Mouse (Mus musculus) testis, adult 2 months (tissue): ENCODE measurements around the gene Bbs1. TPM values are rescaled to one million over a fixed set of nuclear protein-coding genes. Genes with fewer than 3 reads are reported as not detected.

Experiments used
- H3K27ac ChIP-seq: fragments of 200-500 bp; 2 replicates; pipeline ENCODE4 v1.5.1; 2012; ENCODE audit warnings: low read depth, low read length; ENCODE audit not compliant: control insufficient read depth, insufficient read depth
- H3K27me3 ChIP-seq: fragments of 200-500 bp; 2 replicates; pipeline ENCODE4 v1.6.1; 2012; ENCODE audit warnings: mild to moderate bottlenecking, low read length, moderate library complexity; ENCODE audit not compliant: control insufficient read depth, insufficient read depth
- H3K36me3 ChIP-seq: fragments of 200-500 bp; 2 replicates; pipeline ENCODE4 v1.6.1; 2012; ENCODE audit warnings: mild to moderate bottlenecking, low read length; ENCODE audit not compliant: control insufficient read depth, insufficient read depth
- H3K4me1 ChIP-seq: fragments of 200-500 bp; 2 replicates; pipeline ENCODE4 v1.6.1; 2012; ENCODE audit warnings: low read length; ENCODE audit not compliant: control insufficient read depth, insufficient read depth
- H3K4me3 ChIP-seq: fragments of 200-500 bp; 2 replicates; pipeline ENCODE4 v1.5.1; 2012; ENCODE audit warnings: low read depth, mild to moderate bottlenecking, low read length, moderate library complexity, mixed read lengths; ENCODE audit not compliant: control insufficient read depth
- CTCF ChIP-seq: fragments of 200-500 bp; IDR thresholded peaks from 2 replicates; pipeline ENCODE4 v1.5.1; 2012; ENCODE audit warnings: low read depth, mild to moderate bottlenecking, inconsistent platforms, low read length, moderate library complexity; ENCODE audit not compliant: control insufficient read depth, insufficient read depth, insufficient replicate concordance
- POLR2A ChIP-seq: fragments of 200-500 bp; IDR thresholded peaks from 2 replicates; pipeline ENCODE4 v1.6.1; 2012; ENCODE audit warnings: low read depth, mild to moderate bottlenecking, inconsistent platforms, low read length, moderate library complexity; ENCODE audit not compliant: control insufficient read depth
- polyA plus RNA-seq: library from polyadenylated mRNA; depleted of rRNA; stranded (reverse); fragments of >200 nt; gene quantifications from 2 replicates; pipeline ENCODE4 v1.2.3, GENCODE M21; 2012; rRNA removed

Bbs1 gene
- polyA plus RNA-seq, 1 experiment: 15.5 TPM

DNA sequence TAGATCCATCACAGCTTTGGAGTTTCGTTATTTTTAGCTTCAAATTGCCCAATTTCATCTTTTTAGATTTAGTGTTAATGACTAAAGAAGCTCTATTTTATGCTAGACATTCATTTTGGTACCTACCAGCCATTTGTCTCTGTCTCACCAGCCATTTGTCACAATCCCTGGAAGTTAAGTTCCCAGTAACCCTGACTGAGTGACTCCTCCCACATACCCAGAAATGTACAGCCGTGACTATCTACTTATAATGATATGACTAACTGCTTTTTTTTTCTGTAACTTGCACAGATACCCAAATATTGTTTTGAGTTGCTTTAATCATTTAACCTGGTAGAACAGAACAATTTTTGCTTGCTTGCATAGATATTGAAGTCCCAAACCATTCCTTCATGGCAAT is 60.6 kb downstream of the Bbs1 start:
- TF ChIP-seq POLR2A: no peak
- no peak for TF ChIP-seq CTCF
- Histone ChIP-seq H3K4me3 (no peak overlapping the region), H3K27me3 (no peaks in the 10 kb centered on the region), H3K27ac (no peak overlapping the region), H3K4me1 (no peaks in the 10 kb centered on the region), H3K36me3 (no peaks in the 10 kb centered on the region; the same call in 1 of the 2 replicates)

DNA sequence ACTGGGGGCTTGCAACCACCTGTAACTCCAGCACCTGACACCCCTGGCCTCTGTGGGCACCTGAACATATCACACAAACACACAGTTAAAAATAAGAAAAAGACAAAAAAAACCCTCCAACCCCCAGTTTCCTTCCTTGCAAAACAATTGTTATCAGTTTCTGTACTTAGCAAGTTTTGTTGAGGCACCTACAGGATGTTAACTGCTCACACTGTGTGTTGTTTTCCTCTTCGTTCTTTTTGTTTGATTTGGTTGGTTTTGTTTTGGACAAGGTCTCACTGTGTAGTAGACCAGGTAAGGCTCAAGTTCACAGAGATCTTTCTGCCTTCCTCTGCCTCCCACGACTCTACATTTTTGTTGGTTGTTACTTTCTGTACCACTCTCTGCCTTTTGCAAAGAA is 63.8 kb downstream of the Bbs1 start:
- peak overlapping the region; percentile 28; the same call in 1 of the 2 replicates for H3K4me3 ChIP-seq
- no peaks in the 10 kb centered on the region for H3K27me3 ChIP-seq
- no peak overlapping the region for H3K27ac ChIP-seq
- no peak for TF ChIP-seq POLR2A
- TF ChIP-seq CTCF: no peak
- peaks cover 19% of the 10 kb centered on the region for H3K4me1 ChIP-seq
- H3K36me3 ChIP-seq: no peaks in the 10 kb centered on the region; the same call in none of the 2 replicates

DNA sequence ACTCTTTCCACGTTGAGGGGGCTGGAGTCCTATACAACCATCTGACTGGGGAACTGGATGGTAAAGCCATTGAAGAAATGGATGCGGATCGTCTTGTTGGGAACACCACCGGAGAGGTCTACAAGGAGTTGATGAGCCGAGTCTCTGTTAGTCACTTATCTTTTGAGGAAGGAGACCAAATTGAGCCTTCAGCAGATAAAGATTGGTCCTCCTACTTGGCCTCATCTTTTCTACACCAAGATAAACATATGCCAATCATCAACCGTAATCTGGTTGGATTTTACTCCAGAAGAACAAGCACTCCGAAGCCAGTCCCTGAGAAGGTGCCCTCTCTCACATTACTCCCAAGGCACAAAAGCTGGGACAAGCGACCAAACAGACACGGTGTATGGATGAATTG is 65.6 kb downstream of the Bbs1 start:
- no peaks in the 10 kb centered on the region for H3K27me3 ChIP-seq
- H3K4me3 ChIP-seq: peak overlapping the region; percentile 83
- peaks cover 21% of the 10 kb centered on the region for H3K4me1 ChIP-seq
- no peak overlapping the region for H3K27ac ChIP-seq
- H3K36me3 ChIP-seq: no peaks in the 10 kb centered on the region; the same call in none of the 2 replicates
- TF ChIP-seq POLR2A: no peak
- no peak for TF ChIP-seq CTCF

DNA sequence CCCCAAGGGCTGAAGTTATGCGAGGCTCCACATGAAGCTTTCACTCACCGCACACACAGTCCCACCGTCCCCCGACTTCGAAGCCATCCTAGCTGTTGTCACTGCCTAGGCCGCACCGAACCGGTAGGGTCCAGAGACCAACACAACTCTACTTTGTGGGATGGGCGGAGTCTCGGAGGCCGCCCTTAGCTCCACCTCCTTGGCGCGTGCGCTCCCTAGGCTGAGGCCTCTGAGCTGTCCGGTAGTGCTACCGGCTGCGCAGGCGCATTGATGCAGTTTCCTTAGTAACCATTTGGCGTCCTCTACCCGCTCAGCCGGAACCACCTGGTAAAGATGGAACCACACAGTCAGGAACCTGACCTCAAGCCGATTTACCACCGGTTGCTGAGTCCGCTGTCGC is 67.3 kb downstream of the Bbs1 start, which contains the start of the genes Ccs and Ccdc87:
TSS of gene Ccs (minus strand) at position 184 of the 400 bp plus-strand sequence.
TSS of gene Ccdc87 (plus strand) at position 218 of the 400 bp plus-strand sequence.
- TF ChIP-seq CTCF: peak; percentile 3; the same call in 1 of the 2 replicates
- peak; percentile 85 for TF ChIP-seq POLR2A
- H3K36me3 ChIP-seq: no peaks in the 10 kb centered on the region; the same call in none of the 2 replicates
- peak within 1 kb of the TSS; percentile 83 for H3K27ac ChIP-seq
- H3K27me3 ChIP-seq: no peaks in the 10 kb centered on the region
- peak within 1 kb of the TSS; percentile 83 for H3K4me3 ChIP-seq
- peaks cover 21% of the 10 kb centered on the region for H3K4me1 ChIP-seq

DNA sequence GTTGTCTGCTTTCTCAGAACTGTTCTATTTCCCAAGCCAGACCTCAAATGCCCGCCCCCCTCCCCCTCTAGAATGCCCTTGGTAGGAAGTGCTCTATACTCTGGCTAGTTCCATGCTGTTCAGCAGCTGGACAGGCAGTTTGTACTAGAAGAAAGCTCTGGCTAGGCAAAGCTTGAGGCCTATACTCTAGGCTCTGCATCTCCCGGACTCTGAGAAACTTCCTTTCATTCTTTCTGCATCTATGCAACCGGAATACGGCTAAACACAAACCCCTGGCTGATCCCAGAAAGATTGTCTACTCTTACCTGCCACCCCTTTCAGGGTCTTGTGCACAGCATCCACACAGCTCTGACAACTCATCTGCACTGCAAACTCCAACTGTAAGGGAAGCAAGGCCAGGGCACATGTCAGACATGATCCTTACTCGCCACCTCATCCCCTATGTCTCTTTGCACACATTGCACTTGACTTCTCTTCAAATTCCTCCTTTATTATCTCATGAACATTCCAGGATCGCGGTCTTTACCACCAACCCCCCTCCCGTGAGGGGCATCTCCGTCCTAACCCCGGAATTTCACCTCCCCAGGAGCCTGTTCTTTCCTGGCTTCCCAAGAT is 67.8 kb downstream of the Bbs1 start:
- Histone ChIP-seq H3K4me3 (peak overlapping the region; percentile 83), H3K36me3 (no peaks in the 10 kb centered on the region; the same call in none of the 2 replicates), H3K27me3 (no peaks in the 10 kb centered on the region), H3K4me1 (peaks cover 21% of the 10 kb centered on the region), H3K27ac (peak overlapping the region; percentile 83)
- TF ChIP-seq CTCF (no peak), POLR2A (no peak)

DNA sequence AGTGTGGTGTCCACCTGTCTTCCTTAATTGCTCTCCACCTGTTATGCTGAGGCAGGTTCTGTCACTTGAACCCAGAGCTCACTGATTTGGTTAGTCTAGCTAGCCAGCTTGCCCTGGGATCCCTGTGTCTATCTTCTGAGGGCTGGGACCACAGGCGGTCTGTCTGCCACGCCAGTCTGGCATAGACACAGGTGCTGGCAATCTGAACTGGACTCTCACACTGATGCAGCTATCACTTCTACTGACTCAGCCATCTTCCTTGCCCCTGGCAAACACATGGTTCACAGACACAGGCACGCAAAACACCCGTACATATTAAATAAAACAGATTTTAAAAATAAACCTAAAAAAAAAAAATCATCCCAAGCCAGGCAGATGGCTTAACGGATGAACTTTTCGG is 69.4 kb downstream of the Bbs1 start:
- Histone ChIP-seq H3K4me1 (peaks cover 21% of the 10 kb centered on the region), H3K4me3 (no peak overlapping the region), H3K27ac (no peak overlapping the region), H3K36me3 (no peaks in the 10 kb centered on the region; the same call in none of the 2 replicates), H3K27me3 (no peaks in the 10 kb centered on the region)
- TF ChIP-seq POLR2A (no peak), CTCF (no peak)

Other genes starting within 250 kb of the Bbs1 start
- gene Gm960, start 208.0 kb downstream of the Bbs1 start, polyA plus RNA-seq: 4.9 and 5.1 TPM in 2 replicates
- gene Sptbn2, start 195.5 kb downstream of the Bbs1 start, polyA plus RNA-seq: 1.1 and 1.3 TPM in 2 replicates
- 218 and 233 TPM in 2 replicates for gene Rbm4b, start 150.1 kb downstream of the Bbs1 start, polyA plus RNA-seq
- 22.6 and 26.4 TPM in 2 replicates for gene Rbm4, start 112.7 kb downstream of the Bbs1 start, polyA plus RNA-seq
- gene Gm21992, start 95.0 kb downstream of the Bbs1 start, polyA plus RNA-seq: 5.9 and 9.4 TPM in 2 replicates
- gene Rbm14, start 95.0 kb downstream of the Bbs1 start, polyA plus RNA-seq: 44.0 and 45.7 TPM in 2 replicates
- gene Ccs, start 67.3 kb downstream of the Bbs1 start, polyA plus RNA-seq: 57.9 and 66.4 TPM in 2 replicates
- gene Ccdc87, start 67.3 kb downstream of the Bbs1 start, polyA plus RNA-seq: 39.4 and 40.3 TPM in 2 replicates
- 32.4 and 35.7 TPM in 2 replicates for gene Ctsf, start 51.5 kb downstream of the Bbs1 start, polyA plus RNA-seq
- 8.6 and 8.9 TPM in 2 replicates for gene Actn3, start 28.7 kb downstream of the Bbs1 start, polyA plus RNA-seq
- 9.2 and 10.7 TPM in 2 replicates for gene Zdhhc24, start 28.0 kb downstream of the Bbs1 start, polyA plus RNA-seq
- gene Dpp3, start 21.7 kb upstream of the Bbs1 start, polyA plus RNA-seq: 81.8 and 95.7 TPM in 2 replicates
- gene Peli3, start 36.5 kb upstream of the Bbs1 start, polyA plus RNA-seq: 0.77 and 0.96 TPM in 2 replicates
- 76.0 and 89.3 TPM in 2 replicates for gene Mrpl11, start 55.5 kb upstream of the Bbs1 start, polyA plus RNA-seq
- gene Npas4, start 83.7 kb upstream of the Bbs1 start, polyA plus RNA-seq: 1.4 and 1.5 TPM in 2 replicates
- gene Slc29a2, start 117.2 kb upstream of the Bbs1 start, polyA plus RNA-seq: 4.9 and 5.2 TPM in 2 replicates
- gene B4gat1, start 132.2 kb upstream of the Bbs1 start, polyA plus RNA-seq: 3.7 and 4.2 TPM in 2 replicates
- 0.61 and 0.98 TPM in 2 replicates for gene AC124502.3, start 132.3 kb upstream of the Bbs1 start, polyA plus RNA-seq
- gene Brms1, start 134.7 kb upstream of the Bbs1 start, polyA plus RNA-seq: 200 and 216 TPM in 2 replicates
- gene Rin1, start 143.9 kb upstream of the Bbs1 start, polyA plus RNA-seq: 27.1 and 27.5 TPM in 2 replicates
- gene Cd248, start 161.4 kb upstream of the Bbs1 start, polyA plus RNA-seq: 2.5 and 2.9 TPM in 2 replicates
- 22.5 and 22.6 TPM in 2 replicates for gene Tmem151a, start 178.9 kb upstream of the Bbs1 start, polyA plus RNA-seq
- 134 and 144 TPM in 2 replicates for gene Yif1a, start 181.9 kb upstream of the Bbs1 start, polyA plus RNA-seq
- 42.8 and 43.5 TPM in 2 replicates for gene Cnih2, start 191.9 kb upstream of the Bbs1 start, polyA plus RNA-seq
- 113 and 124 TPM in 2 replicates for gene Rab1b, start 200.4 kb upstream of the Bbs1 start, polyA plus RNA-seq
- gene Klc2, start 211.9 kb upstream of the Bbs1 start, polyA plus RNA-seq: 92.7 and 92.9 TPM in 2 replicates